Mouse (Mus musculus) megakaryocyte, embryonic 14.5 days (primary cell): Measurements from ENCODE around the gene Slc22a23.

Experiments used
- FLI1 ChIP-seq: IDR thresholded peaks from 2 replicates; pipeline ENCODE4 v1.6.1; 2012; ENCODE audit warnings: low read length, inconsistent platforms, mixed read lengths
- GATA1 ChIP-seq: IDR thresholded peaks from 3 replicates; pipeline ENCODE4 v1.6.1; 2012; ENCODE audit warnings: mixed read lengths, low read length, inconsistent platforms, borderline replicate concordance

DNA sequence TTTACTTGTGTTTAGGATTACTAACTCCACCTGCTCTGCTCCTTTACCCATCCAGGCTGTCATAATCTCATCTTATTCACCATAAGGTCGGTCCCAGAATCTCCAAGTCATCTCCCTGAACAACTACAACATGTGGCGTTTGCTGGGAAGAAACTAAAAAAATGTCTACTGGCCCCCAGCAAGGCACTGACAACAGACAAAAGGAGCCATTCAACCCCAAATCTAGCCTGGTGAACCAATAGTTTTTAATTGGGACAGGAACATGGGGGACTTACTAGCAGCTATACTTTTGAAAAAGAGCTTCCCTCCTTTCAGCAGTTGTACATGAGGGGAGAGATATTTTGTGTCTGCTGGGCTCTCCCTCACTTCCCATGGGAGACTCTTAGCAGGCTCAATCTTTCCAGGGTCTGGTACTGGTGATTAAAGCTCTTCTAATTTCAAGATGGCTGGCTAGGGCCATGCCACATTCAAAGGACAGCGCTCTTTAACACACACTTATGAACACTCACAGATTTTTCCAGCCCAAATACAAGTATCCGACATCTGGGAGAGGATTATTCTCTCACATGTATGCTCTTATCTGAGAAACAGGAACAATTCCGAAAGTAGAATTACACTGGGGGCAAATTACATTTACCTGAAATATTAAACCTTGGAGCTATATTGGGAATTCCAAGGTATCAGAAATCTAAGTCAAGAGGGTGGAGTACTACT is 195.4 kb downstream of the Slc22a23 start:
- TF ChIP-seq GATA1 = no peak
- no peak for TF ChIP-seq FLI1
